Mouse (Mus musculus) ES-Bruce4 (cell line): ENCODE results near the gene Napsa. TPM values are rescaled to one million over a fixed set of nuclear protein-coding genes. Genes with fewer than 3 reads are reported as not detected.

ENCODE experiments used
- H3K27ac ChIP-seq: 2 replicates; pipeline ENCODE4 v1.5.1; 2012; ENCODE audit warnings: low read length, inconsistent platforms; ENCODE audit not compliant: insufficient read depth
- H3K27me3 ChIP-seq: 2 replicates; pipeline ENCODE4 v1.6.1; 2012; ENCODE audit warnings: mild to moderate bottlenecking, low read length, inconsistent platforms; ENCODE audit not compliant: control insufficient read depth, poor library complexity, insufficient read depth, severe bottlenecking
- H3K36me3 ChIP-seq: 2 replicates; pipeline ENCODE4 v1.6.1; 2012; ENCODE audit warnings: inconsistent platforms, mild to moderate bottlenecking, low read length, moderate library complexity; ENCODE audit not compliant: control insufficient read depth, poor library complexity, insufficient read depth, severe bottlenecking
- H3K4me1 ChIP-seq: one replicate; pipeline ENCODE4 v1.8.1; 2011; ENCODE audit warnings: low read length; ENCODE audit not compliant: control insufficient read depth, insufficient read depth
- H3K4me3 ChIP-seq: 2 replicates; pipeline ENCODE4 v1.5.1; 2011; ENCODE audit warnings: low read depth, mild to moderate bottlenecking, low read length
- H3K9ac ChIP-seq: 2 replicates; pipeline ENCODE4 v1.6.1; 2012; ENCODE audit warnings: low read depth, mild to moderate bottlenecking, inconsistent platforms; ENCODE audit not compliant: poor library complexity, severe bottlenecking
- H3K9me3 ChIP-seq: replicated peaks from 2 replicates; pipeline ENCODE4 v1.6.1; 2012; ENCODE audit warnings: mild to moderate bottlenecking, low read length, inconsistent platforms; ENCODE audit not compliant: control insufficient read depth, poor library complexity, insufficient read depth, severe bottlenecking
- CTCF ChIP-seq: IDR thresholded peaks from one replicate; pipeline ENCODE4 v1.8.1; 2011; ENCODE audit warnings: low read depth, low read length
- EP300 ChIP-seq: IDR thresholded peaks from 2 replicates; pipeline ENCODE4 v1.6.1; 2011; ENCODE audit warnings: low read depth, low read length; ENCODE audit not compliant: insufficient read depth
- POLR2A ChIP-seq: IDR thresholded peaks from one replicate; pipeline ENCODE4 v1.8.1; 2011; ENCODE audit warnings: low read length; ENCODE audit not compliant: insufficient read depth
- polyA plus RNA-seq: library from polyadenylated mRNA; stranded (reverse); fragments of >200 nt; gene quantifications from 2 replicates; pipeline ENCODE4 v1.2.4, GENCODE M21; 2011; ENCODE audit warnings: low read depth; ENCODE audit not compliant: missing spikeins, insufficient read depth, insufficient read length

Gene Napsa
- polyA plus RNA-seq, 1 experiment = 1.1 TPM

DNA sequence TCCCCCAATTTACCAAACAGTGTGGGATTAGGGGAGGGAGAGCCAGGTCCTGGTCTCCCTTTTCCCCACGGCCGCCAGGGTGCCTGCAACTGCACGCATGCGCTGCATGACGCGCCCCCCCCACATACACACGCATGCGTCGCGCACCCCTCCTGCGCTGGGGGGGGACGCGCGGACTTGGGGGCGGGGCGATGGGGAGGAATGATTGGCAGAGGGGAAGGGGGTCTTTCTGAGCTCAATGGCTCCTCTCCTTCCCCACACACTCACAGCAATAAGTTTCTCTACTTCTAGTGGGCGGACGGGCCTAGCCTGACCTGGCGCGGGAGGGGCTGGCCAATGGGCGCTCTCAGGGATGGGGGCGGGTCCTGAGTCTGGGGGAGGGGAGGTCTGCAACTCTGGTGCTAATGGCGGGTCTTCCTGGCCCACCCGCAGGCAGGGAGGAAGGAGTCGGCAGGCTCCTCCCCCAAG, 32.0 kb downstream of the Napsa start:
- Histone ChIP-seq H3K9me3 (no peaks in the 10 kb centered on the region), H3K4me1 (peaks cover 11% of the 10 kb centered on the region), H3K4me3 (peak overlapping the region; percentile 68), H3K36me3 (no peaks in the 10 kb centered on the region), H3K9ac (peak overlapping the region; percentile 38), H3K27ac (peak overlapping the region; percentile 87), H3K27me3 (no peaks in the 10 kb centered on the region)
- TF ChIP-seq POLR2A = peak; percentile 49
- TF ChIP-seq EP300 = 0 out of 2 replicates have a peak, but pooled peaks have one; percentile 36
- TF ChIP-seq CTCF = no peak

DNA sequence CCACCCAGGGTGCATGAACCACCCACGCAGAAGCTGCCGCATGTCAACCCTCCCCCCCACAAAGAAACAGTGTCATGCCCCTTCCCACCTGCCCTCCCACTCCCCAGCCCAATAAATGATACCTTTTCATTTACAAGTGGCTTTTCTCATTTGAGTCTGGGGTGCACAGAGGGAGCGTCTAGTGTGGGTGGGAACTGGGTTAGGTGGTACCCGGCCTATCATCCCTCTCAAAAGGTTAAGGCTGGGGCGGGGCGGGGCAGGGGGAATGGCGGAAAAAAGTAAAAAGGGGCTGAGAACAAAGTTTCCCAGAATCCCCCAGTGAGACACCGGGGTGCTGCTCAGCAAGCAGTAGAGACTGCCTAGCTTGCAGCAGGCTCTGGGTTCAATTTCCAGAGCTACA, 32.4 kb downstream of the Napsa start:
- TF ChIP-seq EP300 = no peak
- TF ChIP-seq POLR2A = no peak
- no peak for TF ChIP-seq CTCF
- H3K4me3 ChIP-seq = peak overlapping the region; percentile 49
- H3K9ac ChIP-seq = peak overlapping the region; percentile 38
- no peaks in the 10 kb centered on the region for H3K9me3 ChIP-seq
- H3K4me1 ChIP-seq = peaks cover 11% of the 10 kb centered on the region
- no peaks in the 10 kb centered on the region for H3K36me3 ChIP-seq
- no peaks in the 10 kb centered on the region for H3K27me3 ChIP-seq
- H3K27ac ChIP-seq = peak overlapping the region; percentile 89

DNA sequence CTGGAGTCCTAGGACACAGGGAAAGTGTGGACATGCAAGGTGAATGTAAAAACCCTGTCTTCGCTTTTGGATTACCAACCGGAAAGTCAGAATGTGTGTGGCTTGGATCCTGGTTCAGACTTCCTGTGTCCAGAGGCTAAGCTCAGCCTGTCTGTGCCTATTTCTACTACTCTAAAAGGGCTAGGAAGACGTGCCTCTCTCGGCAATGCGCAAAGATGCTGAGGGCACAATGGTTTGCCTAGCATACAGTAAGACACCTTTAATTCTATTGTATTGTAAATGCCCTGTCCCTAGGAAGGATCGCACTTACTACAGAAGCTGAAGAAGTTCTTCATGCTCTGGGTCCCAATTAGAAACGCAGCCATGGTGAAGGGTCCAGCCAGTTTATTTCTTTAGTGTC, 33.3 kb downstream of the Napsa start:
- Histone ChIP-seq H3K9me3 (no peaks in the 10 kb centered on the region), H3K9ac (peak overlapping the region; percentile 38; the same call in 1 of the 2 replicates), H3K4me3 (no peak overlapping the region), H3K4me1 (peaks cover 9% of the 10 kb centered on the region), H3K36me3 (no peaks in the 10 kb centered on the region), H3K27ac (peak overlapping the region; percentile 89), H3K27me3 (no peaks in the 10 kb centered on the region)
- TF ChIP-seq EP300 (no peak), POLR2A (no peak), CTCF (no peak)

DNA sequence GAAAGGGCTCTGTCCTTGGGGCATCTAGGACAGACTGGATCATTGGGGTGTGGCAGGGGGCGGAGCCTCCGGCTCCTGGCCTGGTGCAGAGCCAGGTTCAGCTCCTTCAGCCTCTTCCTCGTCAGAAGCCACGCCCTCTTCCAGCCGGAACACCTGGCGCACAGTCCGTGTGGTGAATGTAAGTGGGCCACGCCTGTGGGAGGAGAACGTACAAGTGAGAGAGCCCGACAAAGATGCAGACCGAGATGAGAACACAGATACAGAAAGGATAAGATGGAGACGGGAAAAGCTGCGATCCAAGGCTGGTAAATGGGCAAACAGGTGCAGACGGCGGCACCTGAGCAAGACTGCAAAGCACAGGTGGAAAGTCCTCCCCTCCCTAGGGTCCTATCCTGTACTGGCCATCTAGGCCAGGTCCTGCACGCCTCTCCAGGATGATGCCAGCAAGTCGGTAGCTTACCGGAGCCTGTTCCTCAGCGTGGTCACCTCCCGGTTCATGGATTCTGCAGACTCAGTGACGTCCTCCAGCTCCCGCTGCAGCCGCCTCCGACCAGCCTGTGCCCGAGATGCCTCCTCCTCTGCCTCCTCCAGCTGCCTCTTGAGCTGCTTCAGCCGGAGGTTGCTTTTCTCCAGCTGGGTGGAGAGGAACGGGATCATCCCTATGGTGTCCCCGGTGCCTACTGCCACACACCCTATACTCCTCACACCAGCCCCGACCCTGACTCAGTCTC, 34.2 kb downstream of the Napsa start:
- Histone ChIP-seq H3K27ac (peak overlapping the region; percentile 29), H3K4me3 (peak overlapping the region; percentile 53), H3K9ac (peak overlapping the region; percentile 7; the same call in 1 of the 2 replicates), H3K4me1 (peaks cover 8% of the 10 kb centered on the region), H3K36me3 (no peaks in the 10 kb centered on the region), H3K9me3 (no peaks in the 10 kb centered on the region), H3K27me3 (no peaks in the 10 kb centered on the region)
- no peak; the same call in 1 of the 2 replicates for TF ChIP-seq EP300

DNA sequence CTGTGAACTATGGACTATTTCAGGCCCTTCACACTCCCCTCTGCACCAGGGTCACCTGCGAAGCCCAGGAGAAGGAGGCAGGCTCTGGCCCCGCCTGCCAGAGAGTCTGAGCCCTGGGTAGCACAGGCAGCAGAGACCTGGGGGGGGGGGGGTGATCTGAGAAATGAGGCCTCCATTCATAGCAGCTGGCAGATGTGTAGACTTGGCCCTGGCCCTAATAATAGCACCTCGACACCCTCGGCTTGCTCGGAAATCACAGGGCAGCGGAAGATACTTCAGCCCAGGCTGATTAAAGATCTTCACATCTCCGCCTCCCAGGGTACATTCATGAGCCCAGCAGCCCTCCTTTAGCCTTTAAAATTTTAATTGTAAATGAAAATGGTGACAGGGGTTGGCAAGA, 40.0 kb downstream of the Napsa start:
- Histone ChIP-seq H3K27ac (no peak overlapping the region), H3K27me3 (no peaks in the 10 kb centered on the region), H3K4me3 (no peak overlapping the region), H3K4me1 (peaks cover 4% of the 10 kb centered on the region), H3K9me3 (no peaks in the 10 kb centered on the region), H3K36me3 (no peaks in the 10 kb centered on the region), H3K9ac (no peak overlapping the region)
- TF ChIP-seq EP300 (no peak), POLR2A (no peak)

DNA sequence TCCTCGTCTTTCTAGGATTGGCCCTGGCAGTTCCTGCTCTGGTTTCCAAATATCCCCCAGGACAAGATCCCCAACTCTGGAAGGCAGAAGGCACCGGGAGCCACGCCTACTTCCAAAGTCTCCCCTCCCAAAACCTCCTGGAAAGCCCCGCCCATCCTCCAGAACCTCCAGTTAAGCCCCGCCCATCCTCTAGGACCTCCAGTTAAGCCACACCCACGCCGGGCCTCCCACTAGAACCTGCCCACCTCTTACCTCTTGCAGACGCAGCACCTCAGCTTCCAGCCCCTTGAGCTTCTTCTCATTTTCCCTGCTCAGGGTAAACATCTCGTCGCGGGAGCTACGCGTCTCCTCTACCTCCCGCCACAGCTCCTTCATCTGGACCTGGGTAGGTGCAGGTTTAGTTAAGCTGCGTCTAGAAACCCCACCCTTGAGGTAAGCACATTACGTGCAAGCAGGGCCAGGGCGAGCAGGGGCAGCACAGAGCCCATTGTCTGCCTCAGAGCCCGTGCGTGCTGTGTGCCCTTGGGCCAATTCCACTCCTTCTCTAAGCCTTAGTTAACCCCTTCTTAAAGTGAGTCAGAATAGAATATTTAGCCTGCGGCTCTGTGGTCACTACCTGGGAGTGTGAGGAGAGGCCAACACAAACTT, 42.0 kb downstream of the Napsa start:
- peaks cover 4% of the 10 kb centered on the region for H3K4me1 ChIP-seq
- H3K4me3 ChIP-seq = peak overlapping the region; percentile 58
- no peaks in the 10 kb centered on the region for H3K27me3 ChIP-seq
- peak overlapping the region; percentile 6 for H3K27ac ChIP-seq
- H3K9me3 ChIP-seq = no peaks in the 10 kb centered on the region
- no peak overlapping the region for H3K9ac ChIP-seq
- TF ChIP-seq CTCF = no peak
- peak; percentile 18 for TF ChIP-seq POLR2A
- 0 out of 2 replicates have a peak, but pooled peaks have one; percentile 6 for TF ChIP-seq EP300
- no peaks in the 10 kb centered on the region for H3K36me3 ChIP-seq
